Mouse (Mus musculus): ENCODE data around the gene Hist2h3c1.

- no peak for TF ChIP-seq ZC3H11A (IDR thresholded peaks at IDR 0.05; ENCODE audit: borderline replicate concordance, low read depth, low read length)
- TF ChIP-seq ZNF384 (IDR thresholded peaks at IDR 0.05; ENCODE audit: low read depth, low read length) = no peak
- TF ChIP-seq MAFK (IDR thresholded peaks at IDR 0.05; ENCODE audit: insufficient read depth, low read depth, low read length) = no peak
Measured at GRCm38 (mm10) chr3:96230404-96230803, 16.1 kb upstream of the Hist2h3c1 start.
